Mouse (Mus musculus): ENCODE measurements around the gene Gata2. TPM values are rescaled to one million over a fixed set of nuclear protein-coding genes. Genes with fewer than 3 reads are reported as not detected.

Gene Gata2
- polyA plus RNA-seq, 1 experiment from 2014 or later = 28.3 TPM

DNA sequence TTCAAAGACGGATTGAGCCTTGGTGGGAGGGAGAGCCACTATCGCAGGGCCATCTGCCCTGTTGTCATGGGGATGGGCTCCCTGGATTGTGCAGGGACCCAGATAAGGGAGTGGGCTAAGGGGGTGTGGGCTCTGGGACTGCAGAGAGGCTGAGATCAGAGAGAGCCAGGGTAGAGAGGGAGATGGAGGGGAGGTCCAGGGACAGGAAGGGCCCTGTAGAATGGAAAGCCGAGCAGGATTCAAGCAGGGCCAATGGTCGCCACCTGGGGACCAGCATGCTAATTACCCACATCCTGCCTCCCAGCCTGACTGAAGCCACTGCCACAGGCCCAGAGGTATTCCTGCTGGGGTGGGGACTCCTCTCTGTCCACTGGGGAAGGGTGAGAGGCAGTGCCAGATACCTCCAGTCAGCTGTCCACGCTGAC lies 32.9 kb downstream of the Gata2 start:
- ATAC-seq (replicated peaks; ENCODE audit: insufficient number of reproducible peaks, low FRiP score, low TSS enrichment, low read depth) (peak; percentile 52; the same call in 1 of the 2 replicates), DNase-seq (ENCODE audit: low spot score) (no peak)
- H3K9me3 ChIP-seq (replicated peaks; ENCODE audit: control insufficient read depth, low read length) = no peaks in the 10 kb centered on the region
- H3K9ac ChIP-seq (replicated peaks; ENCODE audit: low read length) = no peak overlapping the region
- H3K27ac ChIP-seq (replicated peaks; ENCODE audit: low read depth, low read length) = no peak overlapping the region
- H3K4me2 ChIP-seq (ENCODE audit: low read depth, low read length) = no peak overlapping the region
- H3K4me3 ChIP-seq (ENCODE audit: low read depth, low read length) = no peak overlapping the region
- no peaks in the 10 kb centered on the region for H3K36me3 ChIP-seq (replicated peaks; ENCODE audit: control insufficient read depth, insufficient read depth, low read depth, low read length)
- peaks cover 3% of the 10 kb centered on the region; the same call in 1 of the 2 replicates for H3K4me1 ChIP-seq (ENCODE audit: control insufficient read depth, insufficient read depth, low read length)
- WGBS = 16% methylated on average over 5 of the region's 5 CpGs
- H3K27me3 ChIP-seq (ENCODE audit: control insufficient read depth, insufficient read depth, low read length) = no peaks in the 10 kb centered on the region

DNA sequence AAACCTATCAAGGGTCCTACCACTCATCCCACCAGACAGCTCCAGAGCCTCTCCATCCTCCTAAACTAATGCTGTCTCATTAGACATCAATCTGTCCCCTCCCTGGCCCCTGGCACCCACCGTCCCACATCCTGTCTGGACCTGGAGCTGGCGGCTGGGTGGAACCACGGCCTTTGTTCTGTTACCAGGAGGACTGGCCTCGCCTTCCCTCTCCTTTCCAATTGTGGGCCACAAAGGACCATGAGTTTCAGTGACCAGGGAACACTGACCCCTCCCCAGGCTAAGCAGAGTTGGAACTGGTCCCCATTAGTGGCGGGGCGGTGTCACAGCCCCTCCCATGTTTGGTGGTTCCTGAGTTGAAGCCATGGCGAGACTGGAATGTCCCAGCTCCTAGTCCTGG lies 33.8 kb downstream of the Gata2 start:
- H3K4me1 ChIP-seq (ENCODE audit: control insufficient read depth, insufficient read depth, low read length) = peaks cover 3% of the 10 kb centered on the region; the same call in 1 of the 2 replicates
- no peaks in the 10 kb centered on the region for H3K36me3 ChIP-seq (replicated peaks; ENCODE audit: control insufficient read depth, insufficient read depth, low read depth, low read length)
- no peaks in the 10 kb centered on the region for H3K27me3 ChIP-seq (ENCODE audit: control insufficient read depth, insufficient read depth, low read length)
- H3K27ac ChIP-seq (replicated peaks; ENCODE audit: low read depth, low read length) = no peak overlapping the region
- no peaks in the 10 kb centered on the region for H3K9me3 ChIP-seq (replicated peaks; ENCODE audit: control insufficient read depth, low read length)
- no peak overlapping the region for H3K9ac ChIP-seq (replicated peaks; ENCODE audit: low read length)
- DNase-seq (ENCODE audit: low spot score) (no peak), ATAC-seq (replicated peaks; ENCODE audit: insufficient number of reproducible peaks, low FRiP score, low TSS enrichment, low read depth) (no peak)
- WGBS = 60% methylated on average over 7 of the region's 7 CpGs
- H3K4me2 ChIP-seq (ENCODE audit: low read depth, low read length) = no peak overlapping the region
- H3K4me3 ChIP-seq (ENCODE audit: low read depth, low read length) = no peak overlapping the region

DNA sequence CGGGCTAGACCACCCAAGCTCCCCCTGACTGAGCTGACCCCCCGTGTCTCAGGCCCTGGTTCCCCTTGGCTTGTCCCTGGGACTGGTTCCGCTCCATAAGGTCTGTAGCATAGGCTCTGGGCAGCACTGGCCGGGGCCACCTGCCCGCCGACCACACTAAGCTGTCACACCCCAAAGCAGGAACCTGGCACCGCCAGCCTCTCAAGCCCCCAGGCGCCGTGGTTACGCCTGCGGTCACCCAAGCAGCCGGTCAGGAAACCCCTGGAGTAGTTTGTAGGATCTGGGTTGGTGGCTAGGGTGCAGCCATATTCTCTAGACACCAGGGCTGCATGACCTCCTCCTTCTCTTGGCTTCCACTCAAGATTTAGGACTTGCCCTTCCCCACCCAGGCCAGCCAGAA lies 35.5 kb downstream of the Gata2 start:
- H3K27ac ChIP-seq (replicated peaks; ENCODE audit: low read depth, low read length) = no peak overlapping the region
- 86% methylated on average over 12 of the region's 12 CpGs for WGBS

GRCm38 (mm10) chr6:88231821-88232220 lies 38.1 kb downstream of the Gata2 start:
- ATAC-seq (replicated peaks; ENCODE audit: insufficient number of reproducible peaks, low FRiP score, low TSS enrichment, low read depth) = no peak
- H3K4me3 ChIP-seq (ENCODE audit: low read depth, low read length) = no peak overlapping the region
- H3K9ac ChIP-seq (replicated peaks; ENCODE audit: low read length) = no peak overlapping the region
- no peak for DNase-seq (ENCODE audit: low spot score)
- WGBS = 87% methylated on average over 7 of the region's 7 CpGs
- no peak overlapping the region for H3K27ac ChIP-seq (replicated peaks; ENCODE audit: low read depth, low read length)
- H3K9me3 ChIP-seq (replicated peaks; ENCODE audit: control insufficient read depth, low read length) = no peaks in the 10 kb centered on the region
- H3K27me3 ChIP-seq (ENCODE audit: control insufficient read depth, insufficient read depth, low read length) = no peaks in the 10 kb centered on the region
- peaks cover 5% of the 10 kb centered on the region; the same call in 1 of the 2 replicates for H3K4me1 ChIP-seq (ENCODE audit: control insufficient read depth, insufficient read depth, low read length)
- no peaks in the 10 kb centered on the region for H3K36me3 ChIP-seq (replicated peaks; ENCODE audit: control insufficient read depth, insufficient read depth, low read depth, low read length)
- no peak overlapping the region for H3K4me2 ChIP-seq (ENCODE audit: low read depth, low read length)

More for the DNA sequence above, 35.5 kb downstream of the Gata2 start:
- H3K4me2 ChIP-seq (ENCODE audit: low read depth, low read length) = no peak overlapping the region
- peaks cover 3% of the 10 kb centered on the region; the same call in 1 of the 2 replicates for H3K4me1 ChIP-seq (ENCODE audit: control insufficient read depth, insufficient read depth, low read length)
- DNase-seq (ENCODE audit: low spot score) = no peak
- H3K9ac ChIP-seq (replicated peaks; ENCODE audit: low read length) = no peak overlapping the region
- no peaks in the 10 kb centered on the region for H3K27me3 ChIP-seq (ENCODE audit: control insufficient read depth, insufficient read depth, low read length)
- no peaks in the 10 kb centered on the region for H3K36me3 ChIP-seq (replicated peaks; ENCODE audit: control insufficient read depth, insufficient read depth, low read depth, low read length)
- no peak for ATAC-seq (replicated peaks; ENCODE audit: insufficient number of reproducible peaks, low FRiP score, low TSS enrichment, low read depth)
- no peaks in the 10 kb centered on the region for H3K9me3 ChIP-seq (replicated peaks; ENCODE audit: control insufficient read depth, low read length)
- no peak overlapping the region for H3K4me3 ChIP-seq (ENCODE audit: low read depth, low read length)

- Histone ChIP-seq H3K9ac (replicated peaks; ENCODE audit: low read length) (no peak overlapping the region), H3K4me1 (ENCODE audit: control insufficient read depth, insufficient read depth, low read length) (peaks cover 5% of the 10 kb centered on the region; the same call in 1 of the 2 replicates)
These were observed 38.5 kb downstream of the Gata2 start for GRCm38 (mm10) chr6:88232221-88232620.

GRCm38 (mm10) chr6:88233996-88234395 lies 40.3 kb downstream of the Gata2 start:
- H3K4me1 ChIP-seq (ENCODE audit: control insufficient read depth, insufficient read depth, low read length) = peaks cover 5% of the 10 kb centered on the region; the same call in 1 of the 2 replicates
- H3K27ac ChIP-seq (replicated peaks; ENCODE audit: low read depth, low read length) = no peak overlapping the region
- H3K9me3 ChIP-seq (replicated peaks; ENCODE audit: control insufficient read depth, low read length) = no peaks in the 10 kb centered on the region
- H3K36me3 ChIP-seq (replicated peaks; ENCODE audit: control insufficient read depth, insufficient read depth, low read depth, low read length) = no peaks in the 10 kb centered on the region
- H3K27me3 ChIP-seq (ENCODE audit: control insufficient read depth, insufficient read depth, low read length) = no peaks in the 10 kb centered on the region
- H3K4me2 ChIP-seq (ENCODE audit: low read depth, low read length) = no peak overlapping the region
- no peak overlapping the region for H3K4me3 ChIP-seq (ENCODE audit: low read depth, low read length)
- no peak for ATAC-seq (replicated peaks; ENCODE audit: insufficient number of reproducible peaks, low FRiP score, low TSS enrichment, low read depth)
- DNase-seq (ENCODE audit: low spot score) = no peak
- H3K9ac ChIP-seq (replicated peaks; ENCODE audit: low read length) = no peak overlapping the region
- WGBS = 66% methylated on average over 8 of the region's 8 CpGs

More at GRCm38 (mm10) chr6:88232221-88232620, 38.5 kb downstream of the Gata2 start:
- H3K36me3 ChIP-seq (replicated peaks; ENCODE audit: control insufficient read depth, insufficient read depth, low read depth, low read length) = no peaks in the 10 kb centered on the region
- H3K27me3 ChIP-seq (ENCODE audit: control insufficient read depth, insufficient read depth, low read length) = no peaks in the 10 kb centered on the region
- no peak overlapping the region for H3K27ac ChIP-seq (replicated peaks; ENCODE audit: low read depth, low read length)
- ATAC-seq (replicated peaks; ENCODE audit: insufficient number of reproducible peaks, low FRiP score, low TSS enrichment, low read depth) = no peak
- DNase-seq (ENCODE audit: low spot score) = no peak
- no peak overlapping the region for H3K4me3 ChIP-seq (ENCODE audit: low read depth, low read length)
- no peak overlapping the region for H3K4me2 ChIP-seq (ENCODE audit: low read depth, low read length)
- WGBS = 72% methylated on average over 6 of the region's 6 CpGs
- no peaks in the 10 kb centered on the region for H3K9me3 ChIP-seq (replicated peaks; ENCODE audit: control insufficient read depth, low read length)

- Histone ChIP-seq H3K9me3 (replicated peaks; ENCODE audit: control insufficient read depth, low read length) (no peaks in the 10 kb centered on the region), H3K4me1 (ENCODE audit: control insufficient read depth, insufficient read depth, low read length) (peaks cover 5% of the 10 kb centered on the region; the same call in 1 of the 2 replicates), H3K27me3 (ENCODE audit: control insufficient read depth, insufficient read depth, low read length) (no peaks in the 10 kb centered on the region; the same call in 1 of the 2 replicates), H3K4me2 (ENCODE audit: low read depth, low read length) (no peak overlapping the region), H3K27ac (replicated peaks; ENCODE audit: low read depth, low read length) (no peak overlapping the region), H3K9ac (replicated peaks; ENCODE audit: low read length) (no peak overlapping the region; the same call in 1 of the 2 replicates), H3K4me3 (ENCODE audit: low read depth, low read length) (no peak overlapping the region), H3K36me3 (replicated peaks; ENCODE audit: control insufficient read depth, insufficient read depth, low read depth, low read length) (no peaks in the 10 kb centered on the region)
- DNase-seq (ENCODE audit: low spot score) (no peak), ATAC-seq (replicated peaks; ENCODE audit: insufficient number of reproducible peaks, low FRiP score, low TSS enrichment, low read depth) (no peak)
- WGBS = 18% methylated on average over 8 of the region's 8 CpGs
These were observed 41.8 kb downstream of the Gata2 start for GRCm38 (mm10) chr6:88235461-88235860.

GRCm38 (mm10) chr6:88235983-88236382 lies 42.3 kb downstream of the Gata2 start:
- ATAC-seq (replicated peaks; ENCODE audit: insufficient number of reproducible peaks, low FRiP score, low TSS enrichment, low read depth) (peak; percentile 61; the same call in 1 of the 2 replicates), DNase-seq (ENCODE audit: low spot score) (peak; percentile 51)
- Histone ChIP-seq H3K27me3 (ENCODE audit: control insufficient read depth, insufficient read depth, low read length) (no peaks in the 10 kb centered on the region; the same call in 1 of the 2 replicates), H3K36me3 (replicated peaks; ENCODE audit: control insufficient read depth, insufficient read depth, low read depth, low read length) (no peaks in the 10 kb centered on the region), H3K4me1 (ENCODE audit: control insufficient read depth, insufficient read depth, low read length) (peaks cover 5% of the 10 kb centered on the region; the same call in 1 of the 2 replicates), H3K9ac (replicated peaks; ENCODE audit: low read length) (peak overlapping the region; percentile 45), H3K9me3 (replicated peaks; ENCODE audit: control insufficient read depth, low read length) (no peaks in the 10 kb centered on the region), H3K4me2 (ENCODE audit: low read depth, low read length) (peak overlapping the region; percentile 22), H3K27ac (replicated peaks; ENCODE audit: low read depth, low read length) (no peak overlapping the region), H3K4me3 (ENCODE audit: low read depth, low read length) (no peak overlapping the region)
- WGBS = 2% methylated on average over 17 of the region's 17 CpGs

Measured in embryonic facial prominence, embryonic 11.5 days (tissue).